Mouse (Mus musculus) B cell, adult 2 months (primary cell): ENCODE data around the gene Rps6ka5.

ENCODE experiments used
- DNase-seq, 2 experiments: peaks; one replicate each; pipeline ENCODE4 v3.0.0; 2022

Rps6ka5 gene

DNA sequence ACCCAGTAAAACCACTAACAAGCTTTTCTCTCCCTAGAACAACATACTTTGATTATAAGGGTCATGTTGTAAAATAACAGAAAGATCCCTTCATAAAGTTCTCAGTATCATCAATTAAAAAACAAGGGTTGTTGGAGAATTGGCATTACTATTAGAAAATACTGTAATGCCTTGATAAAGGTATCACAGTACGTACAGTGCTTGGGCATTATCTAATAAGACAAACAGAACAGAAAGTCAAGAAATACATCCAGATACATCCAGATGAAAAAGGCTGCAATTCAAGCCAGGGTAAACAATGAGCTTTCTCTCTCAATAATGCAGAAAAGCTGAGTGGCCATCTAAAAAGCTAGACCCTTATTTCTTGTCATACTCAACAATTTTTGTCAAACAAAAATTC, 84.8 kb downstream of the Rps6ka5 start:
- no peak for DNase-seq

DNA sequence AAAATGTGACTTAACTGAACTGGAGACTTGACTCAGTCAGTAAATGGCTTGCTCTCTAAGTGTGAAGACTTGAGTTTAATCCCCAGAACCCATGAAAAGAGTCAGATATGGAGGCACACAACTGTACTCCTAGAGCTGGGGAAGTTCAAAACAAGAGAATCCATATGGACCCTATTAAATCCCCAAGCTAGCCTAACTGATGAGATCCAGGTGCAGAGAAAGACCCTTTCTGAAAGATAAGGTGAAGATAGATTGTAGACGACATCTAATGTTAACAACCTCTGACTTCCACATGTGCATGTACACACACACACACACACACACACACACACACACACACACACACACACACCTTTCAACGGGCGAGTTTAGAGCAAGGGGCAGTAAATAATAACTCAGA, 86.1 kb downstream of the Rps6ka5 start:
- no peak for DNase-seq

DNA sequence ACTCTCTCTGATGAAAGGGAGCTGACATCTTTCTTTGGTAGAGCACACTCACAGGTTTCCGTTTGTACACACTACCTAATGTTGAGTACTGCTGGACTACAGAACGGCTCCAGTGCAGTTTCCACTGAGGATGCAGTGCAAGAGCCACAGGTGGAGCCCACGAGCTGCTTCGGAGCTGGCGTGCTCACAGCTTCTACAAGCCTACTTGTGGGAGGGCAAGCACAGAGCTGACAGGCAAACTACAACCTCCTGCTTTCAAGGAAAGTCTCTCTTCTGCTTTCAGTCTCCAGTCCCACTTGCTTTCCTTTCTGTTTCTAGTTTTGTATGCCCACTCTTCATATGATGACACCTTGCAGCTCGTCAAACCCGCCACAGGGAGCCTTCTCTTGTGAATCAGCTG, 87.1 kb downstream of the Rps6ka5 start:
- peak; percentile 42 to 44 for DNase-seq

DNA sequence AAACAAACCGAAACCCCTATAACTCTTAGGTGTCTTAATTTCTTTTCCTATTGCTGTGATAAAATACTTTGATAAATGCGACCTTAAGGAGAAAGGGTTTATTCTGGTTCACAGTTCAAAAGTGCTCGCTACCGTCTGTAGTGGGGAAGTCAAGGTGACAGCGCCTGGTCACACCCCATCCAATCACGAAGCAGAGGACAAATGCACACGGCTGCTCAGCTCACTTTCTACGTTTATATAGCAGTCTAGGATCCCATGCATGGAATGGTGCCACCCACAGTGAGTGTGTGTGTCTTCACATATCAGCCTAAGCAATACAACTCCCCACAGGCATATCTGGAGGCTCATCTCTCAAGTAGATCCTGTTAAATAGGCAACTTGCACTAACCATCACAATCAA, 88.9 kb downstream of the Rps6ka5 start:
- no peak for DNase-seq

DNA sequence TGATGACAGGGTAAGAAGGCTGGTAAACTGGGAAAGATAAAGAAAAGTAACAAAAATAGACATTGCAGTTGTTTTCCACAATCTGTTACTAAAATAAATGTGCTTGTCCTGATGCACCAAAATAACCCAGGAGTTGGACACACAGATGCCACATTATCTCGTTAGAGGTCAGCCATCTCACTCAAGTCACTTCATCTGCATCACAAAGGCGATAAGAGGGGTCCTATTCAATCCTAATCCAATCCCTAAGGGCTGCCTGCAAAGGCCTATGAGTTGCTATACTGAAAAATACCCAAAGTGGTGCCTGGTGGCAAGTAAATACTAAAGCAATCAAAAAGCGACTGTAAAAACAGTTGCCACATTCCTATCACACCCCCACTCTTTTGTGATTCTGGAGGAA, 90.0 kb downstream of the Rps6ka5 start:
- DNase-seq = no peak

DNA sequence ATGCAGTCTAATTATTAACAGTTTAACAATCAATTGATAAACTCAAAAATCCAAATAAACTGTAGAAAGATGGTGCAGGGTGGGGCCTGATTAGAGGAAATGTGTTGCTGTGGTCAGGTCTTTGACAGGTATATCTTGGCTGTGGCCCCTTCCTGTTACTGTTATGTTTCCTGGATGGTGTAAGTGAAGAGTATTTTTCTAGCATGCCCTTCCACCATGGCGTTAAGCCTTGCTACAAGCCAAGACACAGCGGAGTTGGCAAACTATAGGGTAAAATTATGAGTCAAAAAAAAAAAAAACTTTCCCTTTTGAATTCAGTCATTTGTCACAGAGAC, 90.5 kb downstream of the Rps6ka5 start:
- no peak for DNase-seq

DNA sequence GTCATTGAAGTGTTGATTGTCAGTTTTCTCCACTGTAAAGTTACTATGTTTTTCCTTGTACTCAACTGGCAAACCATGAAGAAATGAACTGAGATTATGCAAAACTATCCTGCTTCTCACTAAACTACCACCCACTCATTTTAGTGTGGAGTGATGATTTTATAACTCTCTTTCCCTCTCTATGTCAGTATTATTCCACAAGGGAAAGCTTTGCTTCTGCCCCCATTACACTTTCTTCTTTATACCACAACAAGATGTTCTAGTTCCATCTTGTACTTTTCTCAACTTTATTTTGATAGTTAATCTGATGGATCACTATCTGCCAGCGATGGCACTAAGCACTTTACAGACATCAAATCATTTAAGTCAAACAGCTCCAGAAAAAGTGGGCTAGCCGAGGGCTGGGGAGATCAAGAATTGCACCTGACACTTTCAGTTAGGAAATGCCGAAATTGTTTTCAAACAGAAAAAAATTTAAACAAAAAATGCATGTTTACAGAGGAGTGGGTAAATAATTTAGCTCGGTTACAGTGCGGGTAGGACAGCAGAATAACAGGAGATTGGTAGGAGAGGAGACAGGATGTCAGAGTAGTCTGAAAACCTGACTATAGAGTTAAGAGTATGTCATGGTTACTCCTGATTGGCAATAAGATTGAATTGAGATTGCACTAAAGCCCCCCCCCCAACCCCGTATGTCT, 91.0 kb downstream of the Rps6ka5 start:
- no peak for DNase-seq

DNA sequence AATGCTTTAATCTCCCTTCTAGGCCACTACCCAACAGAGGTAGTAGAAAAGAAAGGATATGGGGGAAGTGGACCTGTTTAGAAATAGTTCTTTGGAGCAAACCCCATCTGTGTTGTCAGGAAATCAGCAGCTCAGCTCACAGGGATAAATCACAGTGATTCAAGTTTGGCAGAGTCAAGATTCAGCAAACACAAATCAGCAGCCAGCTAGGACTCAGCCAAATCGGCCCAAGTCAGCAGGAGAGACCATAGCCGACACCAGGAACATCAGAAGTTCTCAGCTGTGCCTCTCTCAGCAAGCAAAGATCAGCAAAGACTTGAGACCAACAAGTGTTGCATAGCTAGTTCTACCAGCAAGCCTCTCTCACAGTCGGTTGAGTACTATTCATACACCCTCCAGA, 93.6 kb downstream of the Rps6ka5 start:
- no peak for DNase-seq

DNA sequence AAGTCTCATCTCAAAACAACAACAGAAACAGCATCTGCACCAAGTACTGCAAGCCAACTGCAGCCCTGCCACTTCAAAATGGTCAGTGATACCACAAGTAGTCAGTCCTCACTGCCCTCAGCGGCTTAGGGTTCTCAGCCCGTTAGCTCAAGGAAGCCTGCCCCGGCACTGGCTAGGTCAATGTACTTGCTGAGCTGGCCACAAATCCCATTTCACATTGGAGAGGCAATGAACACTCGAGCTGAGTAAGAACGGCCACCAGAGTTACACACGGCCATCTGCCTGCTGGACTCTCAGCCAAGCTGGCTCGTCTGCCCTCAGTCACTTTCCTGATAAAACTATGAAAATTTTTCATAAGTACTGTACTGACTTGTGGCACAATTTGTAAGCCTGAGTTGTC, 95.5 kb downstream of the Rps6ka5 start:
- DNase-seq = no peak

DNA sequence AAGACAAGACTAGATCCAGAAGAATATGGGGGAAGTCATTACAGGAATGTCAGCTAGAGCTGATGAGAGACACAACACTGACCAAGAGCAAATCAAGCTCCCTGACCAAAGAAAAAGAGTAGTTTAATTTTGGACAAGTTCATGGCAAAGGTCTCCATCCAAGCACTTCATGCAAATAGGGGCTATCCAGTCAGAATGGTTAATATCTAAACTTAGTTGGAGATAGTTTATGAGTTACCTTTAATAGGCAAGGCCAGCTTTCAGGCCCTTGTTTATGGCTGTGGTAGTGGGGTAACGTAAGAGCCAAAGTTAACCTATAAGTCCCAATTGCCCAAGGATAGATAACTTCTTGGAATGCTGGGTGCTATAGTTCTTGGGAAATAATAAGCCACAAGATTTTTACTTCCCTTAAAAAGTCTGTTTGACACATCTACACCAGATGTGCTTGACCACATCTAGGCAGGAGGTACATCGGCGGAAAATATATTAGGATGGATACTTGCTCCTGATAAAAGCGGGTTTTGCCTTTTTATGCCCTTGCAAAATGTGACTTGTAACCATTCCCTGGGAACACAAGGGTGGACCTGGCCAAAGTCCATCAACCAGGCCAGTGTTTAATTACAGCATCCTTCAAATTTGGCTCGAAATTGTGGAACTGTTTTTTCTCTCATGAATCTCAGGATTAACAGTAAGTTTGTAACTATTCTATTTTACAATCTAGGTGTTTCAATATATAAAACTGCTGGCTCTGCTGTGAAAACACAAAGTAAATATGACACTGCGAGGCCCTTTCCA, 97.5 kb downstream of the Rps6ka5 start:
- no peak for DNase-seq

DNA sequence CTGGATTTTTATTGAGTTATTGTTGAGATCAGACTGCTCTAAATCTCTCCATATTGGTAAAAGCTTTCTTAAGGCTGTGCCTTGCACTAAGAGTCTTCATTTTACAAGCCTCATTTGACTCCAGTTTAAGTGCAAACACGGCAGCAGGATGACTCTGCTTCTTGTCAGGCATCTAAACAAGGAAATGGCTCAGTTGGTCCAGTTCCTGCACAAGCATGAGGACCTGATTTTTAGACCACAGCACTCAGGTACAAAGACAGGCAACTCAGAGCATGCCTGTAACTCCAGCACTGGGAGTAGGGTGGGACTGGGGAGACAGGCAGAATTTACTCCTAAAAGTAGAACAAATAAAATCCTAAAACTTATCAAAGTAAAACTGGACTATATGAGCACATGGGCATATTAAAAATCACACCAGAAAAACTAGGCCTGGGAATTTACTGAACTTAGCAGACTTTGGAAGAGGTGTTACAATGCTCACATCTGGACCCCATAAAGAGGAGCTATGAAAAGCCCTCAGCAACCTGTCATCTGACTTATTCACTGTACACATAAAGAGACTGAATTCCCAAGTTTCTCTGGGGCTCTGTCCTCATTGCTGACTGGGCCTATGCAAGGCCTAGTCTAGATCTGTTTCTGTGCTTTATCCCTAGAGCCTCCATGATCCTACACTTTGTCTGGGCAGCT, 99.6 kb downstream of the Rps6ka5 start:
- peak; percentile 9 to 12 for DNase-seq

DNA sequence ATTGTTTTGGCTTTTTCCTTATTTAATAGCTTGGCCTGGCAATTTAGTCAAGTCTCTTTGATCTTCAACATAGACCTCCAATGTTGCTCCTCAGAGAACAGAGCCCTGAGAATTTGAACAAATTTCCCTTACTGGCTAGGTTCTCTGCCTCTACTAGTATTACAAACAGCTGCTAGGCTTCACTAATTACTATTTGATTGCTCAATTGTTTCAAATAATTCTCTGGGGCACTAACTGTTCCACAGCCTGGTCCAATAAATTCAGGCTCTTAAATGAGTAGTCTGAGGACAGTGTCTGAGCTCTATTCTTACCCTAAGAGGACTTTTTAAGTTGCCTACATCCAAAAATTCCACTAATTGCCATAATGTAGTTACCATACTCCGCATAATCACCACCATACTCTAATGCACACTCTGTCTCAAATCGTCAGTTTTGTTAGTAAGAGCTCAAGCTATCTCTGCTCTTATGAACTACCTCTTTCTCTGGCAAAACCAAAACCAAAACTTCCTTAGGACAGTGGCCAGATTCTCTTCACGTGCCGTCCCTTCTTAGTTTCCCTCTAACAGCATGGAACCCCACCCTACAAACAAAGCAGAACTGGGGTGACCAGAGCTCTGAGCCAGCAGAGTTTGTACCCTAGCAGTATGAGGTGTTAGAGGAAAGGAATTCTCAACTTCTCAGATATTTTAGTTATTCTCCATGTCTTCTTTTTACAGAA, 100.4 kb downstream of the Rps6ka5 start:
- DNase-seq = peak; percentile 34 to 47

DNA sequence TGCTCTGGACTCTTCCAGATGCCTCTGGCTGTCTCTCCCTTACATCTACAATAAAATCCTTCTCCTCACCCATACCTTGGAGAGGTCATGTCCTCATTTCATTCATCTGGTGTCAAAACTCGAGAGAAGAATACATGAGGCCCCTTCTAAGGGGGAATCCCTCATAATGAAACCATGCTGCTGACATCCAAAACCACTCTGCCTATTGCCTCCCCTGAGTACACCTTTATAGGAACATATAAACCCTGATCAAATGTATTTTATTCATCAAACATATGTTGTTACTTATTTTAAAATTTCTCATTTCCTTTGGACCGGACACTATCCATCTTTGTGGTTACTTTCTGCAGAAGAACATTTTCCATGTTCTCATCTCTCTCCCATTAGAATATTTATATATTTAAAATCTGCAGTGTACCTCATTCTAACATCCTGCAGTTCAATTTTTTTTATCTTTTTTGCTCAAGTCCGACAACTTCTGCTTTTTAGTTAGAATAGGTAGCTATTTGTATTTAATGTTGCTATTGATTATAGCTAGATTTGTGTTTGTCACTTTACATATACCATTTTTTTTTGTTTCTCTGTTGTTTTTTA, 101.8 kb downstream of the Rps6ka5 start:
- no peak for DNase-seq

DNA sequence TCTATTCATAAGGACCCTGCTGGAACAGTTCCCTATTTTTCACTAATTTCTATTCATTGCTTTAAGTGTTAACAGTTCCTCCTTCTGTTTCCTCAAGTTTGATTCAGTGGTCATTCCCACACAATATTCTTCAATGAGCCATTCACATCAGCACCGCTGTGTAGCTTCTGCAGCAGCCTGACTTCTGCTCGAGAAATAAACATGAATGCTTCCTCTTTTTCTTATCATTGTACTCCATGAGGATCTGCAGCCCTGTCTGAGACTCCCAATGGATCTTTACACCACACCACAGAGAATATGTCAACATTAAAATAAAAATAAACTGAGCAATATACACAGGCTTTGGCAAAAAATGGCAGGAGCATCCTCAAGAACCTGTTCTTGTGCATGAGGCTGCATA, 111.5 kb downstream of the Rps6ka5 start:
- no peak for DNase-seq

DNA sequence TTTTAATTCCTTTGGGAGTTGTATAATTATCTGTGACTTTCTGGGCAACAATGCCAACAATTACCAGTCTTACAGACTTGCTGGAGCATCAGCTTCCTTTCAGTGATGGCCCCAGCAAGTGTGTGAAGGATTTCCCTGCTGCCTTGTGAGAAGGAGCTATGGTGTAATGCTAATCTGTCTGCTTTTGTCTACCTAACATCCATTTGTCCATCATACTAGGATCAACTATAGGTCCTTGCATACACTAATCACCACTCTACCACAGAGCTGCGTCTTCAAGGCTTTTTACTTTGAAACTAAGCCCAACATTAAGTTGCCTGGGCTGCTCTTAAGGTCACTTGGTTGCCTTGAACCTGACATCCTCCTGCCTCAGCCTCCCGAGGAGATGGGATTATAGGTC, 112.9 kb downstream of the Rps6ka5 start:
- no peak for DNase-seq

DNA sequence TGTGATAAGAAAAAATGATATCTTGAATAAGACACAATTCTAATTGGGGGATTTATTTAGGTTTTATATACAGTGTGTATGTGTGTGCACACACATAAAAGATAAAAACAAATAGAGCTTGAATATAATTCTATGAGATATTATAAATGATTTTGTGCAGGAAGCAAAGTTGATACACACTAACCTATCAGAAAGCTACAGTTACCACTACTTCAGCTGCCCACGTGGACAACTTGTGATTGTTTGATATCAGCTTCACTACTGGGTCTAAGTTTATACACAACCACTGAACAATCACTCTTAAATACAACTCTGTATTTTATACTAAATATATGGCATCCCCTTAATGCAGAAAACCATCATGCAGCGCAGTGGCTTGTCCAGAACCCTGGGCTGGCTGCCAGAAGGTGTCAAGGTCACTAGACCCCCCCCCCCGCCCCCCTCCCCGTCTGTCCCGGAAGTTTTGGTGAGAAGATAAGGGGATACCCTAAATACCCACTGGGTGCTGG, 113.5 kb downstream of the Rps6ka5 start:
- DNase-seq = no peak

DNA sequence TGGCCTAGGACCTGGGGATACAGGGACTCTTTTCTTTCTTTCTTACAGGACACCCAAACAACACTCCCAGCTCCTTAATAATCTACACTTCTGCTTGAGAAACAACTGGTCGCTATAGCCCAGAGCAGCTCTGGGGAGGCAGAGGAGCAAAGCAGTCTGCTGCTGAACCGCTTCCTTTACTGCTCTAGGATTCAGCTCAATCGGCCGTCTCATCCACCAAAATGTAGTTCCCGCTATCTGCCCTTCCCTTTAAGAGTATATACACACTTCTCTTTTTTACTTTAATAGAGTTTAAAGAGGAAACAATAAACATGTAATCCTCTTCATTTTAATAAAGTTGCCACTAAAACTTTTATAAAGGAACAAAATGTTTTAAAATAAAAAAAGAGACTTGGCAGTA, 117.0 kb downstream of the Rps6ka5 start:
- DNase-seq = no peak

DNA sequence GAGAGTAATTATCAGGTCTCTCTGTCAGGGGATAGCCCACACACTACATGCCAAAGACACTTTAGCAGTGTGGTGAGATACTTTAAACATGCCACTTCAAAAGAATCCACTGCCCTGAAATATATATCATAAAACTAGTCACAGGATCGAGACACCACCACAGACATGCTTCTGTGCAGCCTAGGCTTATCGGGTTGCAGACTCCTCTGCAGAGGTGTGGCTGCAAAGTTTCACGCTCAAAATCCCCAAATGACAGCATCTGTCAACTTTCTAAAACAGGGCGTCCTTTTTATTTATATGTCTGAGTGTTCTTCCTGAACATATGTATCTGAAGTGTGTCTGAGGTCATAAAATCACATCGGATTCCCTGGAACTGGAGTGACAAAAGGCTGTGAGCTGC, 117.7 kb downstream of the Rps6ka5 start:
- DNase-seq = no peak

DNA sequence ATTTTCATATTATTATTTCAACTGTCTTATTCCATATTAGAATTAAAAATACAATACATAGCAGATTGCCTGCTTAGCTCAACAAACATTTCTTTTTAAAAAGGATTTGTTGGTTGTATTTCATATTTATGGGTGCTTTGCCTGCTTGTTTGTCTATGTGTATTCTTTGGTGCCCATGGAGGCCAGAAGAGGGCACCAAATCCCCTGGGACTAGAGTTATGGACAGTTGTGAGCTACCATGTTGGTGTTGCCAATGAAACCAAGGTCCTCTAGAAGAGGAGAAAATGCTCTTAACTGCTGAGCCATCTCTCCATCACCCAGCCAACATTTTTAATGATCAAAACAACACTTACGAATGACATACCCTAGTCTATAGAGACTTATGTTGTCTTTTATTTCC, 120.0 kb downstream of the Rps6ka5 start:
- DNase-seq = no peak

DNA sequence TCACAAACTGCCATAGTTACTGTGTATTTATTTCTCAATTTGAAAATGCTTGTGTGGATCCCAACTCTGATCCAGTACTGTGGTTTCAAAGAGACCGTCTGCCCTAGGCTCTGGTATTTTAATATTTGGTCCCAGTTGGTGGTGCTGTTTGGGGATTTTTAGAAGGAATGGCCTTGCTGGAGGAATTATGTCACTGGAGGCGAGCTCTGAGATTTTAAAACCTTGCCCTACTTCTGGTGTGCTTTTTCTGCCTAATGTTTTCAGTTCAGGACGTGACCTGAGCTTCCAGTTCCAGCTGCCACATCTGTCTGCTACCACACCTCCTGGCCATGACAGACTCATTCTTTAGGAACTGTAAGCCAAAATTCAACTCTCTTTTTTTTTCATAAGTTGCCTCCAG, 121.2 kb downstream of the Rps6ka5 start:
- DNase-seq = no peak

DNA sequence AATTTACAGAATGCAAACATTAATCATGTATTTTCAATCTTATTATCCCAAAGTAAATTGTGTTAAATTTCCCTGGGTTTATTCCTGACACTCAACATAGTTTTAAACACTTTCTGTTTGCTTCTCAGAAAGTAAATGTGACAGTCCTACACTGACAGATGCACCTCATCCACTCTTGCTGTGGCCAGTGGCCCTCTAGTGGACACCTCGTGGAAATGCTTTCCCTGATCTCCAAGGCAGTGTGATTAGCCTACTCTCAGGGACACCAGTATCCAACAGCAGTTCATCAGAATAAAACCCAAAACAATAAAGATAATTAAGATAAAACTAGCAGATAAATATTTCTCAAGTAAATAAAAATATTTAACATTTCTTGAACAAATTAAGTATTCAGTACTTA, 122.2 kb downstream of the Rps6ka5 start:
- peak; percentile 56 to 57 for DNase-seq

DNA sequence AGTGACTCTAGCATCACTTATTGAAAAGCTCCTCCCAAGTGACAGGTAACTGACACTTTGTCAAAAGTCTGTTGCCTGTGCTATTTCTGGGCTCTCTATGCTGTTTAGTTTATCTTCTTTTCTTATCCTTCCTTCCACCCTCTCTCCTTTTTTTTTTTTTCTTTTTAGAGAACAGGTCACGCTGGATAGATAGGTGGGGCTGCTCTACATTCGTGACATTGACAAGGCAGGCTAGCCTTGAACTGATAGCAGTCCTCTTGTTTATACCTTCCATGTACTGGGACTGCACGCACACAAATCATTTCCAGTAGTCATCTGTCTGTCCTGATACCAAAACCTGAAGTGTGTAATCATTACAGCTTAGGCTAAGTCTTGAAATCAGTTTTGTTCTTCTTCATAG, 132.1 kb downstream of the Rps6ka5 start:
- no peak for DNase-seq

DNA sequence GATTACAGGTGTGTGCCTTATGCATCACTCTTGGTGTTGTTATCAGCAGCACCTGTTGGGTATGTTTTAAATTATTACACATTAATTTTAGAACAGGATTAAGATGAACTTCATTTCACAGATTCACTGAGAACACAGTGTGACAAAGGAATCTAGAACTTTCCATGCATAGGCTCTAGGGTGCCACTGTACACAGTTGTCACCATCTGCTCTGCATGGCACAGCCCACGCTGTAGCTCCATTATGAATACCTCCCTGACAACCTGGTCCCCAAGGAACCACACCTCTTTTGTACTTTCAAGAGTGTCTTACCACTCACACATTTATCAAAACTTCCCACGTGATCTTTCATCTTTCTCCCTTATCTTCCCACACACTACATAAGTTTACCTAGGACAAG, 140.2 kb downstream of the Rps6ka5 start:
- no peak for DNase-seq
